Mouse (Mus musculus) left cerebral cortex, postnatal 10 days (tissue): ENCODE data around the gene Sec61b. TPM values are rescaled to one million over a fixed set of nuclear protein-coding genes. Genes with fewer than 3 reads are reported as not detected.

Source experiments
- DNase-seq, 2 experiments: peaks; one replicate each; pipeline ENCODE4 v3.0.0; 2021 to 2022; ENCODE audit warnings: low spot score in 2 of 2, mixed read lengths in 1 of 2; ENCODE audit errors: extremely low spot score in 1 of 2
- intact Hi-C: fragments of 180-260 bp; cut with DNase I; formaldehyde crosslinking; loops from one replicate; pipeline ENCODE4 v1.15.1; 2025
- total RNA-seq, 2 experiments: library from RNA; stranded (reverse); gene quantifications; 2 replicates each; pipeline ENCODE4 v1.2.3; 2021

The Sec61b gene
- total RNA-seq, 2 experiments from 2014 or later, result 60.1 to 66.0 TPM

DNA sequence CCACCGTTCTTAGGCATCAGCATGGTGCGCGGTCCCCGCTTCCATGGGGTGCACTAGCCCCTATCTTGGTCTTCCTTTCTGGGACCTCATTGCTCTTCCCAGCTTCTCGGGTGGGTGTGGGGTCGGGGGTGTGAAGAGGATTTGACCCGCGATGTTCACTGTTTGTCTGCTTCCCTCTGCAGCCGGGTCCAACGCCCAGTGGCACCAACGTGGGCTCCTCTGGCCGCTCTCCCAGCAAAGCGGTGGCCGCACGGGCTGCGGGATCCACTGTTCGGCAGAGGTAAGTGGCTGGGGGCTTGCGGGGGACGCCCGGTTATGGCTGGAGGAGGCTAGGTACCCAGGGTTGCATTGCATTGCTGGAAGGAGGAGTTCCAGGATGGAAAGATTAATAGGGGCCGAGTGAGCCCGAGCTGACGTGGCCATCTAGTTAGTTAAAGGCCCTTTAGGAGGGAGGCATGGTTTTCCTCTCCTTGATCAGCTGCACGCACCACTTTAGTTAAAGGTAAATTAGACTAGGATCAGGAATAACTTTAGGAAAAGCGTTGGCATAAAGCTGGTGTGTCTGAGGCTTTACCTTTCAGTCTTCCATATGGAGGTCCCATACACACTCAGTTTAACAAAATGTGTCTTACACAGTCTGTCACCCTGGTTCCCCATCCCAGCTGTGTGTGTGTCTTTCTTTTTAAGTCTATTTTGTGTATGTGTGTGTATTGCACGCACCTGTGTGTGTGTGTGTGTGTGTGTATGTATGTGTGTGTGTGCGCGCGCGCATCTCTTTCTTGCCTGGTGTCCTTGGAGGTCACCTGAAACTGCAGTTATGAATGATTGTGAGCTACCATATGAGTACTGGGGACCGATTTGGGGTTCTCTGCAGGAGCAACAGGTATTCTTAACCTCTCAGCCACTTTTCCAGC is 529 bp downstream of the Sec61b start:
- no peak for DNase-seq
- intact Hi-C loops, result no loop called here

DNA sequence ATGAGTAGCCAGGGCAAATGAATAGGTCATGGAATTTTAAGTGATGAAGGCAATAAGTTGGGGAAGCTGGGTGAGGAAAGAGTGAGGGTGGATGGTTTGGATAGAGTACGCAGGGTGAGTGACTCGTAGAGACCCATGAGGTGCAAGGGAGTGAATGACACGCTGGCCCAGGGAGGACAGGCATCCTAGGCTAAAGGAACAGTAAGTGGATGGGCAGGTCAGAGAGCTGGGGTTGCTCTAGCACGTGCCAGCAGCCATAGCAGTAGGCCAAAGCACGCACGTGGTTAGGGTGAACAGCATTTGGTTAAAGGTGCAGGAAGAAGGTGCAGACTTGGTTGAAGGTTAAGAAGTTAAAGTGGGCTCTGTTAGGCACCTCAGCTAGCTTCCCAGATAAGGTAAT is 3.1 kb downstream of the Sec61b start:
- no peak for DNase-seq
- intact Hi-C loops, result no loop called here

DNA sequence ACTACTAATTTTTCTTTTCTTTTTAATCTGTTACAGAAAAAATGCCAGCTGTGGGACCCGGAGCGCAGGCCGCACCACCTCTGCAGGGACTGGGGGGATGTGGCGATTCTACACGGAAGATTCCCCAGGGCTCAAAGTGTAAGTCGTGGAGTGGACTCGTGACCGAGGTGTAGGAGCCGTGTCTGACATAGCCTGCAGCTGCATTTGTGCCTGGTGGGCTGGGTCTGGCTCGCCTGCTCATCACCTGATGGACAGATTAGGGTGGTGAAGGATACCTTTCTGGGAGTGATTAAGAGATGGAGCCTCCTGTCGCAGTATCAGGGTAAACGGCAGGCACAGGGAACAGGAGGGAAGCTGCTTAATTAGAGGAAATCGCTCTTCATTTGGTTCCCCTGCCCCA is 5.6 kb downstream of the Sec61b start:
- intact Hi-C loops, result no loop called here
- DNase-seq, result no peak

DNA sequence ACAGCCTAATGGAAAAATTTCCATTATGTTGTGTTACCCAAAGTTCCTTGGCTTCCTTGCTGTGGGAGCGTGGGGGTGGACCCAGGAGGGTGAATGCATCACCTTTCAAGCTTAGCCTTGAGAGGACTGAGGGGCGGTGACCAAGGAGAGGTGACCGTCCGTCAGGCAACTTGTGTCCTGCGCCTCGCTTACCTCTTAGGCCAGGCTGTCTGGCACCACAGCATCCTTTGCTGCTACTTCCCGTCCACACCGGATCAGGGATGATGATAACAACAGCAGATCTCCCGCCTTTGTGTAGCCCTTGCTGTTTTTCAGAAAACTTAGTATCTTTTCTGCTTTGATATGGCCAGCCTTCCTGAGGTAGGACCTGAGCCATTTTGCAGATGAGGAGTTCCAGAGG is 6.1 kb downstream of the Sec61b start:
- no peak for DNase-seq
- intact Hi-C loops, result no loop called here

DNA sequence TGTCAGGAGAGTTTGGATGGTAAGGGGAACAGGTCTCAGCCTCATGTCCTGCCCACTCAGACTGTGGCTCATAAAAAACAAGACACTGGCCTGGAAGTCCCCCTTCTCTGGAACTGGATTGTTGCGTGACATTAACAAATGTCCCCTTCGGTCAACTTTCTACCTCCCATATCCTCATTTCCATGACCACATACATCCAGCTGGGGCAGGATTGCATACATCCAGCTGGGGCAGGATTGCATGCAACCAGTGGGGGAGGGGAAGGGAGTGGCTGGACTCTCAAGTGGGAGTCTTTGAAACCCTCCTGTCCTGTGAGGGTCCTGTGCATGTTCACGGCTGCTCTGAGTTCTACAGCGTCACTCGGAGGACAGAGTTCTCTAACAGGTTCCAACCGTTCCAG is 16.8 kb downstream of the Sec61b start:
- no peak for DNase-seq
- intact Hi-C loops, result no loop called here

DNA sequence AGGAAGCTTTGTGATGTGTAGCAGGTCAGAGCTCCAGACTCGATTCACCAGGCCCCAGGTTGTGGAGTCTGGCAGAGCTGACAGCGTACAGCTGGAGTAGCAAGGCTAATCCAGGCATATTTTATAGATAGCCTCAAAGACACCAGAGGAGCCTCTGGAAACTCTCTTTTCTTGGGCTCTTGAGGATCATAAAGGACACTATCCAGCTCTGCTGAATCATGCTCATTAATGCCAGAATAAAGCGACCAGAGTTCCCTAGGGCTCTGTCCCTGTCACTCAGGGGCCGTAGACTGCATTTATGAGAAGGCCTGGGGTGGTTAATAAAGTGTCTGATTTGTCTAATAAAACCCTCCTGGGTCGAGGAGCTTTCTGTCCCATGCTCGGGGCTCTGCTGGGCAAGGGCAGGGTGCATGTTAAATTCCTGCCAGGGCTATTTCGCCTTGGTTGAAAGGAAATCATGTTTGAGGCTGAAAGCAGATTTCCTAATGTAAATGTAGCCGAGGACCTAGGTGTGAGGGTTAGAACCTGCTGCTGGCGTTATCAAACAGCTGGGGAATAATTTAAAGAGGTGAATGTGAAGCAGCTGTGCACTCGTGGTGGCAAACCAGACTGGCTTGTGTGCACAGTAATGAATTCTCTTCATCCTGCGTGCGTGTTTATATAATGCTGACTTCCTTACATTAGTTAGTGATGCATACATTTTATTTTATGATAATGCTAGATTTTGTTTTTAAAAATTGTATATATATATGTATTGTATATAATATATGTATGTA is 18.0 kb downstream of the Sec61b start:
- intact Hi-C loops, result no loop called here

DNA sequence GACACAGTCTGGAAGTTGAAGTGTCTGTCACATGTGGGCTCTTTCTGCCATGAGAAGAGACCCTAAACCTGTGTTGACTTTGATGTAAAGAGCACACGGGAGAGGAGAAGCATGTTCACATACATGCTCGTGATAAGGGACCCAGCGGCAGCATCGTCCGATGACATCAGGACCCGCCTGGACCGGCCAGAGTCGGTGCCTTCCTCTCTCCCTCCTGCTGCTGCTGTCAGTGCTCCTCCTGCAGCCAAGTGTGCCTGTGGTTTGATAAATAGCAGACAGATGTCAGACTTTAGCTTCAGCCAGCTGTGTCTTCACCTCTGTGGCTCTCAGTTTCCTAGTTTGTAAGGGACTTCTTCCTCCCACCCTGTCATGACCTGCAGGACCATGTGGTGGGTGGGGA is 19.0 kb downstream of the Sec61b start:
- DNase-seq, result no peak
- intact Hi-C loops, result no loop called here

More for the DNA sequence above, 18.0 kb downstream of the Sec61b start:
- no peak for DNase-seq

DNA sequence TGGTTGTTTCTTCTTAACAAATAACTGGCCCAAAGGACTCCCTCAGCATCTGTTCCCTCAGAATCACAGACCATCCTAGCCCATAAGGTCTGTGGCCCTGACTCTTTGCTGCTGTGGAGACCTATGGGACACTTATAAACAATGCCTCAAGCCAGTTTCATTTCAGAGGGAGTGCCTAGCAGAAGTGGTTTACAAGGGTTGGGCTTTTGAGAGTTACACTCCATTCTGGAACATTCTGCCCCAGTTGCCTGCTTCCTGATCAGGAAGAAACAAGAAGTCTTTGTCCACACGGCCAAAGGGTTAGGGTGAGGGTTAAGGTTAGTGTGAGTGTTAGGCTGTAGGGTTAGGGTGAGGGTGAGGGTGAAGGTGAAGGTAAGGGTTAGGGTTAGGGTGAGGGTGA is 19.7 kb downstream of the Sec61b start:
- intact Hi-C loops, result no loop called here
- DNase-seq, result no peak

DNA sequence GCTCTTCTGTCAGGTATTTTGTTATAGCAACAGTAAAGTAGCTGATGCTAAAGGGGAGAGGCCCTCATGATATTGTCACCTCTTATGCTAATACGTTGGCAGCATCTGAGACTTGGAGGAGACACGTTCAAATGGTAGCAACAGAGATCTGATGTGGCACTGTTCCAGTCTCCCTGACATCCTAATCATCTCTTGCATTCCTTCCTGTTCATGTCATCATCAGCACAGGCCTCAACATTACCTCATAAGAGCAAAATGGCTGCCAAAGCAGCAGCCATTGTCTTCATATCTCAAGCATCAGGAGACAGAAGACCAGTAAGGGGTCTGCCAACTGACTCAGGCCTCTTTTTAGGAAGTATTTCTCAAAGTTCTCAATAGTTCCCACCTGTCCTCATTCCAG is 20.2 kb downstream of the Sec61b start:
- intact Hi-C loops, result no loop called here
- DNase-seq, result no peak

DNA sequence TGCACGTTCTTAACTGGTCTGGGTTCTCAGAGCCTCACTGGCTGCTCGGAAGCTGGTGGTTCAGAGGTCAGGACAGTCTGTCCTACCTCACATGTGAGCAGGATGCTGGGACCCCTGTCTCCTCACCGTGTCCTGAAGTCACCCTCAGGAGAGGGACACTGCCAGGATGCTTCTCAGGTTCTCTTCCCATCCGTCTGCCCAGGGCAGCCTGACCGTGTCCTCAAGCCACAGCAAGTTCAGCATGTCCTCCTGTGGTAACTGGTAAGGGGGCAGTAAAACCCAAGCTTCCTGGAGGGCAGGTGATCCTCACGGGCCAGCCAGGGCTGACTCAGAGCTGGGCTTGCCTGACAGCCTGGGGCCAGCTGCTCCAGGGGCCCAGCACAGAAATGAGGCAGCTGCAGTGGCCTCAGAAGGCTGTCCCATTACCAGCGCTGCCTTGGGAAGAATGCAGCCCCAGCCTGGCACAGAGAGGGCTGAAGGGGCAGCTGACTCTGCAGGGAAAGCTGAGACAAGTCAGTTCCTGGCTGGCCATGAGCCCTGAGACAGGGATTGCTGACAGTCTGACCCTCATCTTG is 23.4 kb downstream of the Sec61b start:
- intact Hi-C loops, result no loop called here
- no peak for DNase-seq

DNA sequence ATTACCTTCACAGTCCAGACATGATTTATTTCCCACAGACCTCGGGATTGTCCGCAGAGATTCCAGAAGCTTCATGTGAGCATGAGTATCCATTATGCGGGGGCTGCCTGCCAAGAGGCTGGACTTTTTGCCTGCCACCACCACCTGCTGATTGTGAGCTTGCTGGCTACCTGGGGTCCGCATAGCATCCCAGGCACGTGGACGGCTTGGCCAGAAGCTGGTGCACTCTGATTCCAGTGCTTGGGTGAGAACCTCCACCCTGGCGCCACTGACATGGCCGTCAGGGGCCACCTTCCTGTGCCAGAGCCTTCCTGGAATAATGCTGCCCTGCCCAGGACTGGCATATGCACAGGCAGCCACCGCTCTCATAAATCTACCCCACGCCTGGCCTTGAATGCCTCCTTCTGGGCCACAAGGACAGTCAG is 24.7 kb downstream of the Sec61b start:
- intact Hi-C loops, result no loop called here

DNA sequence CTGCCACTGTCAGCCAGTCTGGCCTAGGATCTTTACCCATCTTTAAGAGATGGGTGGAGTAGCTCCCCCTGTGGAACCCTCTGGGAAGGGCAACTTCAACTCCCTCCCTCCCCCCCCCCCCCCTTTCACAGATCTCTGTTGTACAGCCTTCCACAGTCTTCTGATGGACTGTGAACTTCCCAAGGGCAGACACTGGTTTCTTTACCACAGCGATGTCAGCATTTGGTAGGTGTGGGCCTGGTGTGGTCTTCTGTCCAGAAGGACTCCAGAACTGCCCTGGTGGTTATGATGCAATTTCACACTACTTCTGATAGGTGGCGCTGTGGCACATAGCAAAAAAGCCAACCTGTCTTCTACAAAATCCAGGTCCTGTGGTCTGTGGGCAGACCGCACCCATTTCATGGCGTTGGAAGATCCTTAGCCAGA is 28.1 kb downstream of the Sec61b start:
- intact Hi-C loops, result loop anchor here (5.0 to 10.0 kb wide), 2 partner anchors 65 to 882 kb away; no protein-coding TSS in a partner anchor
- DNase-seq, result peak in 1 of 2 experiments; percentile 21

More for the DNA sequence above, 24.7 kb downstream of the Sec61b start:
- DNase-seq, result no peak

DNA sequence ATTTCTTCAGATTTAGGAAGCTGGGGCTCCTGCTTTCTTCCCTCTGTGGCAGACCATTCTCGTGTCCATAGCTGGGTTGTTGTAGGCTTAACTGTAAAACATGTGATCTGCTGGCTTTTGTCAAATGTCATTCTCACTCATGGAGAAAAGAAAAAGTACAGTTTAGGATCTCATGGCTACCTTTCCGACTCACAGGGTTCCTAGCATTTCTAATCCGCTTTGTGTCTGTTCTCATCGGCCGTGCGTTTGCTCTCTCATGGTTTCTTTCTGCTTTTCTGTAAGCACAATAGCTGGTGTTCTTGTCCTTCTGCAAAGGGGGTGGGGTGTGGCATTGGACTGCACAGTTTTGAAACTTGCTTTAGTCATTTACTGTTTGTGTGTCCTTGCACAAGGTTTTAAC is 28.6 kb downstream of the Sec61b start:
- intact Hi-C loops, result loop anchor here (5.0 to 10.0 kb wide), 2 partner anchors 66 to 882 kb away; no protein-coding TSS in a partner anchor
- no peak for DNase-seq

DNA sequence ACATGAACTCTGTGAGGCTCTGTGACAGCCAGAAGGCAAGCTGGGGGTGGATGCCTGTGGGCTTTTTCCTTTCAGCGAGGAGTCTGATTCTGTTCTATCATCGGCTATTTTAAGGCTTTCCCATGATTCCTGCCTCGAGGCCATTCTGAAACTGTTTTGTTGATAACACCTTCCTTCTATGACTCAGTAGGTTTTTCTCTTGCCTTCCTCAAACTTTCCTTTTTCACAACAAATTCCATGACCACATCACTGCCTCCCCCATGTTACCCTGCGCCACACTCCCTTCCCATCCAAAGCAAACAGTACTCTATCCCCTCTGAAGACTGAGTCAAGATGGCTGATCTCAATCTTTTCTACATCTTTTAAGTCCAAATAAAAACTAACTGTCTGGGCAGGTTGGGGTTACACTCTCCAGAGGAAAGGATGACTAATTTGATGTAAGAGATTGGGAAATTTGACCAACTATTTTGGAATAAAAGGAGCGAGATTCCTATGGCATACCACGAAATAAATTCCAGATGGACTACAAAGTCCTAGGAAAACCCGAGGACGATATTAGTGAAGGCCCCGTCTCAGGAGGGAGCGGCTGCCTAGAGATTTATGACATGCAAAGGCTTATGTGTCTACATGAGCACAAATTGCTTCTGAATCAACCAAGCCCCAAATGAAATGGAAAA is 30.5 kb downstream of the Sec61b start:
- no peak for DNase-seq
- intact Hi-C loops, result loop anchor here (5.0 to 10.0 kb wide), 2 partner anchors 68 to 880 kb away; no protein-coding TSS in a partner anchor

DNA sequence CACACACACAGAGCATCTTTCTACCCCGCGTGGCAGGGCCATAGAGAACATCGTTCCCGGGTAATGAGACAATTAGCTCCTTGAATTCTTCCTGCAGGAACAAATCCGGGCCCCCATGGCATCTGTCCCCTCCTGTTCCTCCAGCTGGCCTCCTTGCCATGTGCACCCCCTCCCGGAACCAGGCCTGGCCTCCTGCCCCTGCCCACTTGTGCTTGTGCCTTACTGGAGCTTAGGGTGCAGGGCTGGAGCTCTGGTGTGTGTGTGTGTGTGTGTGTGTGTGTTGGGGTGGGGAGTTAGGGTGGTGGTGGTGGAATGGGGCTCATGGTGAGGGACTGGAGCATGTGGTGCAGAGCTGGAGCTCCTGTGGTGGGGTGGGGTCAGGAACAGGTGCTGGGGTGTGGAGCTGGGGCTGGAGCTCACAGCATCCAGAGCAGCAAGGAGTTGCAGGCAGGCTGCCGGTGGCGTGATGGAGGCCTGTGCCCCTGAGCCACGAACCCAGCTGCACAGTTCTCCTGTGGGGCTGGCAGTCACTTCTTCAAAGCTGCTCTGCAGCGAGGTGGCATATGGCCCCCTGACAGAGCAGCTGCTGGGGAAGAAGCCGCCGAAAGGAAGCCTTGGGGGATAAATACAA is 44.2 kb downstream of the Sec61b start:
- intact Hi-C loops, result no loop called here
- DNase-seq, result peak; percentile 23 to 53

DNA sequence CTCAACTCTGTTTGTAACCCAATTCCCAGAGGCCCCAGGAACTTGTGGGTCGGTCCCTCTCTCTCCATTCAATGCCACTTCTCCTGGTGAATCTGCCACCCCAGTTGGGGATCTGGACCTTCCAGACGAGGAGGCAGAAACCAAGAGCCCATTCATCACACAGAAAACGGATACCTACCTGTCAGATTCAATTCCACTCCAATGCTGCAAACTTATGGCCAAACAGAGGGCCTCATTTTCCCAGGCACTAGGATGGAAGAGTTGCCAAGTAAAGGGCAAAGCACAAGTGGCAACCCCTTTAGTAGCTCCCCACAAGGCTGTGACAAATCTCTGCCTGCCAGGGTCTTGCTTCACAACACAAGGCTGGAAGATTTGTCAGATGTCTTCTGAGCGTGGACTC is 45.6 kb downstream of the Sec61b start:
- intact Hi-C loops, result loop anchor here (5.0 kb wide), 1 partner anchor 527 kb away; the partner anchor contains the start of gene Nr4a3
- no peak for DNase-seq

DNA sequence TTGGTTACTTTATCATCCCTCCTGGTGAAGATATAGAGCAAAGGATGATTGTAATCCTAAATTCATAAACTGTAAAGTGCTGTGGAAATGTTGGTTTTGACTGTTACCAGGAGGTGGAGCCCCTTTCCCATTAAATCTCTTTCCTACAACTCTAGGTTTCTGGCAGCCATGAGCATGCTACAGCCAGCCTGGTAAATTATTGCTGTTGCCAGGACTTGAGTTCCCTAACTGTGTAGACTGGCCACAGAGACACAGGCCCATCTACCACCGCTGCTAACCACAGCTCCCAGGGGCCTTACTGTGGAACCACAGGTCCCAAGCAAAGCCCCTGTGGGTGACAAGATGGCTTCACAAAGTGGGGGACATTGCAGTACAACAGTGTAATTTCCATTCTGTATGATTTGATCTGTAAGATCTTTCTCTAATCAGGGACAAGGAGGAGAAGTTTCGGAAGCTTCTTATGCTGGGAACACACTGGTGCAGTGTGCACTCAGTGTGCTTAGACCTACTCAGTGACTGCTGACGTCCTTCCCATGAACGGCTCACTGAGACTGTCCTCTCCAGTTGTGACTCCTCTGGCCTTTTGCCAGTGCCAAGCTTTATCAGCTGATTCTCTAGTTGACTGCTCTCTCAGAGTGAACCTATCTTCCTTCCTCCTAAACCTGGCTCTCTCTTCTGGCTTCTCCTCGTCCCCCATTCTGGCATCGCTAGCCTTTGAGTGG is 47.6 kb downstream of the Sec61b start:
- DNase-seq, result peak in 1 of 2 experiments; percentile 48
- intact Hi-C loops, result loop anchor here (5.0 kb wide), 1 partner anchor 525 kb away; the partner anchor contains the start of gene Nr4a3

DNA sequence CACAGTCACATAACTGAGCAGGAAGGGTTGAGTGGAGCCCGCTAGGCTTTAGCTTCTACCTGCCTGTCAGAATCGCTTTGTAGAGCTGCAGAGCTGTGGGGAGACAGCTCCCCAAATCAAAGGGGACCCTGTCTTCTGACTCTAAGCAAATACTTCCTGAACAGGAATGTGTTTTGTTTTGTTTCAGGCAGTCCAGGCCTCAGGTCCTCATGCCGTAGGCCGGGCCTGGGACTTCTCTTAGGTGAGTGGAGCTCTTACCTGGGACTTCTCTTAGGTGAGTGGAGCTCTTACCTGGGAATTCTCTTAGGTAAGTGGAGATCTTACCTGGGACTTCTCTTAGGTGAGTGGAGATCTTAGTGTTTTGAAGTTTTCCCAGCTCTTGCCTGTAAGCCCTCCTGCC is 55.4 kb downstream of the Sec61b start:
- intact Hi-C loops, result no loop called here
- DNase-seq, result no peak
